8 mouse cellular contexts compared by ENCODE assay signal in the genomic region with DNA sequence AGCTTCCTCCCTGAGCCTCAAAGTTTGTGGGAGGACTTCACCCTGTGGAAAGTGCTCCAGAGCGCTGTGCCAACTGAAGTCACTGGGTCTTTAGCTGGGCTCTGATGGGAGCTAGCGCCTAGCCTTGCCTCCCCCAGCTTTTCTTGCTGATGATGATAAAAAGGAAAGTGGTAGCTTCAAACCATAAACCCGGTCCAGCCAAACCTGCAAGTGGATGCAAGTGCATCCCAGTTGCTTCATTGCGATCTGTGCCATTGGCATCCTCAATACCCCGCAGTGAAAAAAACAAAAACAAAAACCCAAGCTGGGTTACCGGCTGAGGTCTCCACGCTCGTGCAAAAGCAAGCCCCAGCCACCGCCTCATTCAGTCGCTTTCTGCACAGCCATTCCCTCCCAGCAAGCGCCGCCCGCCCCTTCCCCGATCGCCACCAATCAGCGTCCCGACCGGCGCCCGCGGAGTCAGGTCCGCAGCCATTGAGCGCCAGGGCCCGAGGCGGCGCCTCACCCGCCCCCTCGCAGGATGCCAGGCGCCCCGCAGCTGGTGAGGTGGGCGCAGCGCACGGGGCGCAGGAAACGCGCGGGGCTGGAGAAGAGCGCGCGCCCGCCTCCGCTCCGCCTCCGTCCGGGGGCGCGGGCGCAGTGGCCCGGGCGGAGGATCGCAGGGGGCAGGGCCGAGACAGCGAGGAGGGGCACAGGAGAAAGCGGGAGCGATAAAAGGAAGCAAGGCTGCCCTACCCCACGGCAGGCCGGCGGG. TPM values are rescaled to one million over a fixed set of nuclear protein-coding genes. Genes with fewer than 3 reads are reported as not detected.
DNase-seq lines count a peak whose midpoint lies in the region; ATAC-seq and TF ChIP-seq lines count a peak whose summit lies in the region.

A gene (plus strand): TSS at position 550 of the 754 bp plus-strand sequence.

- under 1% methylated on average over 58 of the region's 58 CpGs for WGBS in cerebellum, adult 2 months
- WGBS in forebrain, postnatal 0 days: under 1% methylated on average over 47 of the region's 58 CpGs
- WGBS in lung, embryonic 14.5 days: under 1% methylated on average over 56 of the region's 58 CpGs

- H3K9me3 ChIP-seq in forebrain, postnatal 0 days (ENCODE audit: low read length): no peaks in the 10 kb centered on the region
- H3K9me3 ChIP-seq in lung, embryonic 14.5 days (ENCODE audit: low read depth, low read length): no peaks in the 10 kb centered on the region

- no peaks in the 10 kb centered on the region for H3K27me3 ChIP-seq in cerebellum, adult 2 months (ENCODE audit: control insufficient read depth, insufficient read depth, low read length)
- H3K27me3 ChIP-seq in forebrain, postnatal 0 days (ENCODE audit: insufficient read depth, low read length): no peaks in the 10 kb centered on the region
- no peaks in the 10 kb centered on the region for H3K27me3 ChIP-seq in lung, embryonic 14.5 days (ENCODE audit: insufficient read depth, low read length)

- 0 out of 2 replicates have a peak, but pooled peaks cover 6% of the 10 kb centered on the region for H3K36me3 ChIP-seq in forebrain, postnatal 0 days (ENCODE audit: insufficient read depth)
- H3K36me3 ChIP-seq in lung, embryonic 14.5 days (ENCODE audit: insufficient read depth): peaks cover 16% of the 10 kb centered on the region

- TF ChIP-seq CTCF in cerebellum, adult 2 months (IDR thresholded peaks at IDR 0.05; ENCODE audit: borderline replicate concordance, insufficient read depth, low read depth, low read length): no peak
- TF ChIP-seq CTCF in forebrain, postnatal 0 days (IDR thresholded peaks at IDR 0.05; ENCODE audit: low read depth): 0 out of 2 replicates have a peak, but pooled peaks have one; percentile 27
- TF ChIP-seq CTCF in lung, embryonic 14.5 days (IDR thresholded peaks at IDR 0.05; ENCODE audit: low read depth): no peak

- peak within 1 kb of the TSS; percentile 79 for H3K9ac ChIP-seq in forebrain, postnatal 0 days
- H3K9ac ChIP-seq in lung, embryonic 14.5 days: peak within 1 kb of the TSS; percentile 58

- H3K4me3 ChIP-seq in cerebellum, adult 2 months (replicated peaks; ENCODE audit: insufficient read depth, low read depth, low read length): peak within 1 kb of the TSS; percentile 75
- peak within 1 kb of the TSS; percentile 84 for H3K4me3 ChIP-seq in forebrain, postnatal 0 days (ENCODE audit: low read depth, low read length)
- peak within 1 kb of the TSS; percentile 72 for H3K4me3 ChIP-seq in lung, embryonic 14.5 days (ENCODE audit: low read depth, low read length)

- TF ChIP-seq POLR2A in cerebellum, adult 2 months (IDR thresholded peaks at IDR 0.05; ENCODE audit: borderline replicate concordance, insufficient read depth, low read length): peak; percentile 31; the same call in 1 of the 2 replicates

- peak within 1 kb of the TSS; percentile 96 for H3K4me2 ChIP-seq in forebrain, postnatal 0 days (ENCODE audit: low read depth)
- H3K4me2 ChIP-seq in lung, embryonic 14.5 days: peak within 1 kb of the TSS; percentile 100

- H3K4me1 ChIP-seq in cerebellum, adult 2 months (ENCODE audit: control insufficient read depth, insufficient read depth, low read length): peaks cover 3% of the 10 kb centered on the region; the same call in 1 of the 2 replicates
- peaks cover 10% of the 10 kb centered on the region; the same call in 1 of the 2 replicates for H3K4me1 ChIP-seq in forebrain, postnatal 0 days (ENCODE audit: insufficient read depth)
- H3K4me1 ChIP-seq in lung, embryonic 14.5 days (ENCODE audit: insufficient read depth): no peaks in the 10 kb centered on the region

- H3K27ac ChIP-seq in cerebellum, adult 2 months (ENCODE audit: insufficient read depth, low read length): peak within 1 kb of the TSS; percentile 79
- H3K27ac ChIP-seq in forebrain, postnatal 0 days (ENCODE audit: low read depth, low read length): peak within 1 kb of the TSS; percentile 83
- H3K27ac ChIP-seq in lung, embryonic 14.5 days (ENCODE audit: low read depth): 0 out of 2 replicates have a peak within 1 kb of the TSS, but pooled peaks have one; percentile 24

- peak; percentile 96 for ATAC-seq in forebrain, postnatal 0 days
- ATAC-seq in lung, embryonic 14.5 days (ENCODE audit: insufficient read depth): peak; percentile 94
- ATAC-seq in neutrophil, adult 5-6 weeks (ENCODE audit: extremely low read depth, insufficient number of reproducible peaks, low FRiP score, poor library complexity, severe bottlenecking): peak; percentile 85

- peak; percentile 81 for DNase-seq in MEL-GATA-1-ER (ENCODE audit: extremely low read depth, low read depth)
- peak; percentile 92 to 94 for DNase-seq in cerebellum, adult 2 months
- DNase-seq in forebrain, postnatal 0 days: peak; percentile 94
- DNase-seq in heart, postnatal 4 days: peak; percentile 92
- DNase-seq in layer of hippocampus, adult 8-10 months (ENCODE audit: low spot score in 2 of 2): peak; percentile 77 to 86
- peak; percentile 93 for DNase-seq in lung, embryonic 14.5 days
- DNase-seq in testis, postnatal 14 days (ENCODE audit: low spot score): peak; percentile 90

RNA-seq across cellular contexts. Expression of the gene that starts here (rescaled TPM):
- 10.0 and 11.4 TPM in 2 replicates for polyA plus RNA-seq in cerebellum, adult 2 months (2012; rRNA removed)
- total RNA-seq in forebrain, postnatal 0 days (2014; rRNA removed): 31.2 and 39.8 TPM in 2 replicates
- 13.8 and 16.5 TPM in 2 replicates for polyA plus RNA-seq in forebrain, postnatal 0 days (2015; fragmentation: Nextera tagmentation; extraction: Ambion mirVana)
- total RNA-seq in heart, postnatal 4 days (2021): 1 to 10 TPM; 1.2 to 1.3 TPM
- total RNA-seq in layer of hippocampus, adult 8-10 months (2022): 10 to 100 TPM; 13.8 to 17.5 (median 15.8) TPM
- polyA plus RNA-seq in lung, embryonic 14.5 days (2014; fragmentation: Nextera tagmentation; extraction: Ambion mirVana): 1.6 and 1.7 TPM in 2 replicates
- 2.7 and 3.7 TPM in 2 replicates for total RNA-seq in neutrophil, adult 5-6 weeks (2017)

Comparison
In these comparisons a context has a peak if more than half of its experiments do, and no peak if none do; other contexts are left out.
1. Peak in every context shown above with its lines: DNase-seq, ATAC-seq, H3K4me3 ChIP-seq and H3K27ac ChIP-seq.
2. H3K27ac ChIP-seq: peak in every context shown above with its lines; median percentile 83 in forebrain, postnatal 0 days; 79 in cerebellum, adult 2 months; 24 in lung, embryonic 14.5 days.